Mouse (Mus musculus) embryonic facial prominence, embryonic 13.5 days (tissue): ENCODE data around the gene Cacna1f. TPM values are rescaled to one million over a fixed set of nuclear protein-coding genes. Genes with fewer than 3 reads are reported as not detected.

ENCODE experiments used
- ATAC-seq: fragments of 200-750 bp; cut with Nextera tagmentation; 2 replicates; pipeline ENCODE4 v1.8.0; 2017; ENCODE audit warnings: low read depth; ENCODE audit not compliant: insufficient number of reproducible peaks, insufficient read depth, low FRiP score, low TSS enrichment
- H3K27ac ChIP-seq: fragments of 300-500 bp; sonication (generic); 2 replicates; pipeline ENCODE4 v1.5.1; 2015; ENCODE audit warnings: moderate library complexity, mild to moderate bottlenecking, inconsistent platforms
- H3K27me3 ChIP-seq: fragments of 300-500 bp; sonication (generic); 2 replicates; pipeline ENCODE4 v1.6.1; 2015; ENCODE audit warnings: mild to moderate bottlenecking, inconsistent platforms
- H3K36me3 ChIP-seq: fragments of 300-500 bp; sonication (generic); 2 replicates; pipeline ENCODE4 v1.6.1; 2015; ENCODE audit warnings: mild to moderate bottlenecking, inconsistent platforms
- H3K4me1 ChIP-seq: fragments of 300-500 bp; sonication (generic); 2 replicates; pipeline ENCODE4 v1.6.1; 2015; ENCODE audit warnings: inconsistent platforms
- H3K4me2 ChIP-seq: fragments of 300-500 bp; sonication (generic); 2 replicates; pipeline ENCODE4 v1.6.1; 2015; ENCODE audit warnings: moderate library complexity, mild to moderate bottlenecking, inconsistent platforms
- H3K4me3 ChIP-seq: fragments of 300-500 bp; sonication (generic); 2 replicates; pipeline ENCODE4 v1.5.1; 2015; ENCODE audit warnings: mild to moderate bottlenecking, inconsistent platforms
- H3K9ac ChIP-seq: fragments of 300-500 bp; sonication (generic); 2 replicates; pipeline ENCODE4 v1.6.1; 2015; ENCODE audit warnings: mild to moderate bottlenecking, inconsistent platforms
- H3K9me3 ChIP-seq: fragments of 300-500 bp; sonication (generic); 2 replicates; pipeline ENCODE4 v1.6.1; 2016; ENCODE audit warnings: inconsistent platforms
- WGBS: fragments of 180-500 bp; shearing (Covaris S2); methylation state at CpG from one replicate; pipeline ENCODE4 v1.1.7; 2015; ENCODE audit warnings: mixed read lengths; 5-methylcytosine and 5-hydroxymethylcytosine counted together
- polyA plus RNA-seq: library from polyadenylated mRNA; unstranded; fragments of >200 nt; fragmentation: Nextera tagmentation; extraction: Ambion mirVana; gene quantifications from 2 replicates; pipeline ENCODE4 v1.2.1, GENCODE M21; 2015

Cacna1f gene
- polyA plus RNA-seq, 1 experiment from 2014 or later = not detected

GRCm38 (mm10) chrX:7662936-7663335, 56.1 kb downstream of the Cacna1f start:
- H3K27me3 ChIP-seq = no peaks in the 10 kb centered on the region
- no peaks in the 10 kb centered on the region for H3K9me3 ChIP-seq
- H3K4me2 ChIP-seq = no peak overlapping the region
- 0 out of 2 replicates have a peak, but pooled peaks cover 5% of the 10 kb centered on the region for H3K4me1 ChIP-seq
- H3K9ac ChIP-seq = no peak overlapping the region
- 77% methylated on average over 3 of the region's 3 CpGs for WGBS
- H3K27ac ChIP-seq = no peak overlapping the region
- no peak for ATAC-seq
- H3K36me3 ChIP-seq = peaks cover 12% of the 10 kb centered on the region; the same call in 1 of the 2 replicates
- no peak overlapping the region for H3K4me3 ChIP-seq

- no peaks in the 10 kb centered on the region for H3K9me3 ChIP-seq
These were observed 57.9 kb downstream of the Cacna1f start for GRCm38 (mm10) chrX:7664791-7665190.

GRCm38 (mm10) chrX:7665739-7666502, 59.0 kb downstream of the Cacna1f start:
- H3K27ac ChIP-seq = no peak overlapping the region
- no peaks in the 10 kb centered on the region for H3K27me3 ChIP-seq
- WGBS = 77% methylated on average over 21 of the region's 21 CpGs
- H3K9ac ChIP-seq = no peak overlapping the region
- peaks cover 12% of the 10 kb centered on the region; the same call in 1 of the 2 replicates for H3K36me3 ChIP-seq
- H3K4me1 ChIP-seq = no peaks in the 10 kb centered on the region
- ATAC-seq = no peak
- no peak overlapping the region for H3K4me2 ChIP-seq
- no peak overlapping the region for H3K4me3 ChIP-seq
- no peaks in the 10 kb centered on the region for H3K9me3 ChIP-seq

More at GRCm38 (mm10) chrX:7664791-7665190, 57.9 kb downstream of the Cacna1f start:
- Histone ChIP-seq H3K36me3 (peaks cover 12% of the 10 kb centered on the region; the same call in 1 of the 2 replicates), H3K4me2 (no peak overlapping the region), H3K27ac (no peak overlapping the region), H3K9ac (no peak overlapping the region), H3K4me3 (no peak overlapping the region), H3K27me3 (no peaks in the 10 kb centered on the region), H3K4me1 (no peaks in the 10 kb centered on the region)
- no peak for ATAC-seq
- 90% methylated on average over 11 of the region's 11 CpGs for WGBS

GRCm38 (mm10) chrX:7670390-7670881, 63.6 kb downstream of the Cacna1f start:
- ATAC-seq = peak; percentile 58
- H3K36me3 ChIP-seq = peaks cover 12% of the 10 kb centered on the region; the same call in 1 of the 2 replicates
- WGBS = 22% methylated on average over 19 of the region's 19 CpGs
- peak overlapping the region; percentile 67 for H3K9ac ChIP-seq
- peak overlapping the region; percentile 80 for H3K27ac ChIP-seq
- no peaks in the 10 kb centered on the region for H3K27me3 ChIP-seq
- H3K4me3 ChIP-seq = peak overlapping the region; percentile 49
- no peaks in the 10 kb centered on the region for H3K9me3 ChIP-seq
- H3K4me1 ChIP-seq = no peaks in the 10 kb centered on the region
- H3K4me2 ChIP-seq = peak overlapping the region; percentile 57

- 24% methylated on average over 36 of the region's 36 CpGs for WGBS
- H3K4me2 ChIP-seq = peak within 1 kb of the TSS; percentile 57
- H3K4me3 ChIP-seq = peak within 1 kb of the TSS; percentile 49
- peaks cover 12% of the 10 kb centered on the region; the same call in 1 of the 2 replicates for H3K36me3 ChIP-seq
- H3K27ac ChIP-seq = peak within 1 kb of the TSS; percentile 80
- H3K9ac ChIP-seq = peak within 1 kb of the TSS; percentile 67
- no peaks in the 10 kb centered on the region for H3K9me3 ChIP-seq
- H3K4me1 ChIP-seq = no peaks in the 10 kb centered on the region
- no peaks in the 10 kb centered on the region for H3K27me3 ChIP-seq
- ATAC-seq = 0 out of 2 replicates have a peak, but pooled peaks have one; percentile 7
These were observed 64.2 kb downstream of the Cacna1f start, which contains the start of gene Plp2 for GRCm38 (mm10) chrX:7670921-7671623. Gene Plp2, minus strand, starts transcription at chrX:7671390.

GRCm38 (mm10) chrX:7672739-7673138, 65.9 kb downstream of the Cacna1f start:
- H3K27me3 ChIP-seq = no peaks in the 10 kb centered on the region
- H3K4me3 ChIP-seq = no peak overlapping the region
- no peaks in the 10 kb centered on the region for H3K9me3 ChIP-seq
- 55% methylated on average over 6 of the region's 6 CpGs for WGBS
- no peak overlapping the region for H3K4me2 ChIP-seq
- no peaks in the 10 kb centered on the region for H3K4me1 ChIP-seq
- H3K27ac ChIP-seq = no peak overlapping the region
- no peak overlapping the region for H3K9ac ChIP-seq
- no peaks in the 10 kb centered on the region for H3K36me3 ChIP-seq
- no peak for ATAC-seq

- WGBS = 45% methylated on average over 12 of the region's 12 CpGs
- ATAC-seq = peak; percentile 43; the same call in 1 of the 2 replicates
- peak overlapping the region; percentile 31; the same call in 1 of the 2 replicates for H3K4me3 ChIP-seq
- H3K9ac ChIP-seq = no peak overlapping the region
- H3K9me3 ChIP-seq = no peaks in the 10 kb centered on the region
- H3K36me3 ChIP-seq = no peaks in the 10 kb centered on the region
- H3K27me3 ChIP-seq = no peaks in the 10 kb centered on the region
- peak overlapping the region; percentile 81 for H3K27ac ChIP-seq
- no peaks in the 10 kb centered on the region for H3K4me1 ChIP-seq
- H3K4me2 ChIP-seq = peak overlapping the region; percentile 56
These were observed 66.8 kb downstream of the Cacna1f start for GRCm38 (mm10) chrX:7673578-7674281.

- Histone ChIP-seq H3K27ac (peak overlapping the region; percentile 81), H3K9me3 (no peaks in the 10 kb centered on the region), H3K9ac (peak overlapping the region; percentile 40; the same call in 1 of the 2 replicates), H3K4me1 (no peaks in the 10 kb centered on the region), H3K4me3 (peak overlapping the region; percentile 31), H3K36me3 (no peaks in the 10 kb centered on the region), H3K27me3 (no peaks in the 10 kb centered on the region), H3K4me2 (peak overlapping the region; percentile 56)
- ATAC-seq = no peak; the same call in 1 of the 2 replicates
- WGBS = 33% methylated on average over 28 of the region's 28 CpGs
These were observed 67.6 kb downstream of the Cacna1f start for GRCm38 (mm10) chrX:7674284-7675000.

GRCm38 (mm10) chrX:7675001-7675380, 68.1 kb downstream of the Cacna1f start:
- no peaks in the 10 kb centered on the region for H3K27me3 ChIP-seq
- no peaks in the 10 kb centered on the region for H3K36me3 ChIP-seq
- 39% methylated on average over 10 of the region's 10 CpGs for WGBS
- no peak for ATAC-seq
- H3K4me1 ChIP-seq = no peaks in the 10 kb centered on the region
- peak overlapping the region; percentile 81 for H3K27ac ChIP-seq
- H3K4me2 ChIP-seq = peak overlapping the region; percentile 56
- H3K4me3 ChIP-seq = peak overlapping the region; percentile 31
- peak overlapping the region; percentile 40; the same call in 1 of the 2 replicates for H3K9ac ChIP-seq
- no peaks in the 10 kb centered on the region for H3K9me3 ChIP-seq

- H3K4me3 ChIP-seq = no peak overlapping the region
- no peaks in the 10 kb centered on the region for H3K27me3 ChIP-seq
- 49% methylated on average over 3 of the region's 3 CpGs for WGBS
- H3K27ac ChIP-seq = no peak overlapping the region
- no peak overlapping the region for H3K9ac ChIP-seq
- no peaks in the 10 kb centered on the region for H3K36me3 ChIP-seq
- H3K9me3 ChIP-seq = no peaks in the 10 kb centered on the region
- no peak overlapping the region; the same call in 1 of the 2 replicates for H3K4me2 ChIP-seq
- H3K4me1 ChIP-seq = no peaks in the 10 kb centered on the region
- no peak for ATAC-seq
These were observed 72.1 kb downstream of the Cacna1f start for GRCm38 (mm10) chrX:7678986-7679385.
